Mouse (Mus musculus): ENCODE measurements around the gene Zfand3. TPM values are rescaled to one million over a fixed set of nuclear protein-coding genes. Genes with fewer than 3 reads are reported as not detected.

The Zfand3 gene
- polyA plus RNA-seq, 1 experiment from 2014 or later = 43.0 TPM

GRCm38 (mm10) chr17:30145596-30146149, 141.1 kb downstream of the Zfand3 start:
- Histone ChIP-seq H3K4me3 (replicated peaks) (no peak overlapping the region), H3K9ac (no peak overlapping the region), H3K4me2 (replicated peaks) (no peak overlapping the region), H3K4me1 (replicated peaks) (no peaks in the 10 kb centered on the region), H3K27ac (no peak overlapping the region), H3K9me3 (no peaks in the 10 kb centered on the region), H3K36me3 (no peaks in the 10 kb centered on the region), H3K27me3 (replicated peaks) (no peaks in the 10 kb centered on the region)
- WGBS = 78% methylated on average over 10 of the region's 10 CpGs
- ATAC-seq = no peak

DNA sequence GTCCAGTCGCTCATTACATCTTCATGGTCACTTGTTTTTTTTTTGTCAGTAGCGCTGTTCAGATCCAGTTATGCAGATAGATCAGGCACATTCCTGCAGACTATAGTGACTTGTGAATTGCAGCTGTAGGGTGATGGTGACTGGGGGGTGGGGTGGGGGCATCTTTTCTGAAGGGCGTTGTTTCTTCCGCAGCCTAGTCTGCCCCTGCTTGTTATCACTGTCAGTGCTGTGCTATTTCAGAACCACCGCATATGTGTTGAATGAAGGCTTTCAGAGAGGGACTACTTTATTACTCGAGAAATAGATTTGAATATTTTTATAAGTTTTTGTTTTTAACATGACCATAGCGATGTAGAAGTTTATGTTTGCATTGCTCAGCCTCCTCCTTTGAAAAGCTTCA, 142.0 kb downstream of the Zfand3 start:
- Histone ChIP-seq H3K27me3 (replicated peaks) (no peaks in the 10 kb centered on the region), H3K36me3 (no peaks in the 10 kb centered on the region), H3K4me3 (replicated peaks) (no peak overlapping the region), H3K4me2 (replicated peaks) (no peak overlapping the region), H3K4me1 (replicated peaks) (no peaks in the 10 kb centered on the region), H3K9ac (no peak overlapping the region), H3K27ac (no peak overlapping the region), H3K9me3 (no peaks in the 10 kb centered on the region)
- 66% methylated on average over 7 of the region's 7 CpGs for WGBS
- ATAC-seq = no peak

DNA sequence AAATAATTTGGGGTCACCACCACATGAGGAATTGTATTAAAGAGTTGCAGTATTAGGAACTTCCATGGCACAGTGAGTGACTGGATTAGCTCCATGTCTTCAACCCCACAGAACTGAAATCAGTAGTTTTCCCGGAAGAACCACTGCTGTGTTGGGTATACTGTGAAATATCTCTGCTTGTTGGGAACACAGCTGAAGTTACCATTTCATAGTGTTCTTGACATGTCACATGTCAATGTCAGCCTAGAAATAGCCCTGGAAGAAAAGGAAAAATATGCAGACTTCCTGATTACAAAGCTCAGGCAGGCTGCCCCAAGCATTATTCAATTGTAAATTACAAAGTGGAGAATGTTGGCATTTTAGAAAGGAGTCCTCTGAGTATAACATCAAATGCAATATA, 143.4 kb downstream of the Zfand3 start:
- Histone ChIP-seq H3K27me3 (replicated peaks) (no peaks in the 10 kb centered on the region), H3K4me2 (replicated peaks) (no peak overlapping the region), H3K27ac (no peak overlapping the region), H3K9ac (no peak overlapping the region), H3K4me1 (replicated peaks) (no peaks in the 10 kb centered on the region), H3K36me3 (no peaks in the 10 kb centered on the region), H3K4me3 (replicated peaks) (no peak overlapping the region), H3K9me3 (no peaks in the 10 kb centered on the region)
- ATAC-seq = no peak
- 80% methylated on average over 1 of the region's 1 CpGs for WGBS

GRCm38 (mm10) chr17:30148320-30148719, 143.8 kb downstream of the Zfand3 start:
- Histone ChIP-seq H3K9ac (no peak overlapping the region), H3K27me3 (replicated peaks) (no peaks in the 10 kb centered on the region), H3K36me3 (0 out of 2 replicates have a peak, but pooled peaks cover 2% of the 10 kb centered on the region), H3K9me3 (no peaks in the 10 kb centered on the region), H3K27ac (no peak overlapping the region), H3K4me1 (replicated peaks) (no peaks in the 10 kb centered on the region), H3K4me2 (replicated peaks) (no peak overlapping the region), H3K4me3 (replicated peaks) (no peak overlapping the region)
- WGBS = 64% methylated on average over 6 of the region's 6 CpGs
- ATAC-seq = no peak

GRCm38 (mm10) chr17:30149911-30150310, 145.4 kb downstream of the Zfand3 start:
- H3K4me2 ChIP-seq (replicated peaks) = no peak overlapping the region
- 0 out of 2 replicates have a peak, but pooled peaks cover 2% of the 10 kb centered on the region for H3K36me3 ChIP-seq
- no peak overlapping the region for H3K4me3 ChIP-seq (replicated peaks)
- ATAC-seq = no peak
- no peaks in the 10 kb centered on the region for H3K9me3 ChIP-seq
- peaks cover 6% of the 10 kb centered on the region; the same call in 1 of the 2 replicates for H3K4me1 ChIP-seq (replicated peaks)
- H3K27ac ChIP-seq = no peak overlapping the region
- H3K27me3 ChIP-seq (replicated peaks) = no peaks in the 10 kb centered on the region
- no peak overlapping the region for H3K9ac ChIP-seq
- WGBS = 77% methylated on average over 6 of the region's 6 CpGs

DNA sequence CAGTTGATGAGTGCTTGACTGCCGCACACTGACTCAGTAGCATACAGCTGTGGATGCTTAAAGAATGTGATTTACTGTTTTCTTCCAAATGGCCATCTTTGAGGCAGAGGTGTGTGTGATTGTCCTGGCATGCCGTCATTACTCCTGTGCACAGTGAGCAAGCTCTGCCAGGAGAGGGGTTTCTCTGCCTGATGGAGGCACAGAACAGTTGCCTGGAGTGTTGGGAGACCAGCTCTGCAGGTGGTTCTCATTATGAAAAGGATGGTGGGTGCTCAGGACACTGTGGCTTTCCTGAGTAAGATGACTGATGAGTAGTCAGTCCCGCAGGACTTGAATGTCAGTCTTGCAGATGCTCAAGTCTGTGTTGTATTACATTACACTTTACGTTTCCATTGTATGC, 149.6 kb downstream of the Zfand3 start:
- Histone ChIP-seq H3K36me3 (0 out of 2 replicates have a peak, but pooled peaks cover 2% of the 10 kb centered on the region), H3K9me3 (no peaks in the 10 kb centered on the region), H3K4me1 (replicated peaks) (peaks cover 14% of the 10 kb centered on the region), H3K4me2 (replicated peaks) (no peak overlapping the region), H3K27me3 (replicated peaks) (no peaks in the 10 kb centered on the region), H3K9ac (no peak overlapping the region), H3K27ac (no peak overlapping the region), H3K4me3 (replicated peaks) (no peak overlapping the region)
- 66% methylated on average over 4 of the region's 4 CpGs for WGBS
- ATAC-seq = no peak

GRCm38 (mm10) chr17:30154861-30155260, 150.3 kb downstream of the Zfand3 start:
- Histone ChIP-seq H3K4me3 (replicated peaks) (no peak overlapping the region), H3K36me3 (0 out of 2 replicates have a peak, but pooled peaks cover 2% of the 10 kb centered on the region), H3K4me1 (replicated peaks) (peaks cover 17% of the 10 kb centered on the region), H3K4me2 (replicated peaks) (no peak overlapping the region), H3K27ac (no peak overlapping the region), H3K27me3 (replicated peaks) (no peaks in the 10 kb centered on the region), H3K9me3 (no peaks in the 10 kb centered on the region), H3K9ac (no peak overlapping the region)
- 59% methylated on average over 1 of the region's 1 CpGs for WGBS
- ATAC-seq = no peak

DNA sequence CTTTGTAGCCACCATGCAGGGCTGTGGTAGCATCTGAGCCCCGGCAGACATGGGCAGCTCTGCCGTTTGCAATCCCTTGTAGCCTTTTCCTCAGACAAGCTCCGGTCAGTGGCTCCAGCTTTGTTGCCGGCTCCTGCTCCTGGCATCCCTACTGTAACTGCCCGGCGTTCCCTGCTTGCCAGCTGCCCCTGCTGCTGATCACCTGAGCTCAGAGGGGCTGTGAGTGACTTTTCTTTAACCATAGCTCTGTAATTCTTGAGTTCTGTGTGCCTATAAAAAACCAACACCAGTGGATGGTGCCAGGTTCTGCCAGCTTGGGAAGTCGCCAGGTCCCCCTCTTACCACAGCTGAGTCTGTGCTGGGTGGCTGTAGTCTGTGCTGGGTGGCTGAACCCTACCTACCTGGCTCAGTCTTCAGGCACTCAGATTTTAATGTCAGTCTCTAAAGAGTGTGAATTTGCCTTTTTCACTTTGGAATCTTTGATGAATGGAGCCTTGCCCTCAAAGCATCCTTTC, 150.9 kb downstream of the Zfand3 start:
- ATAC-seq = no peak
- 73% methylated on average over 7 of the region's 7 CpGs for WGBS
- 0 out of 2 replicates have a peak, but pooled peaks cover 2% of the 10 kb centered on the region for H3K36me3 ChIP-seq

GRCm38 (mm10) chr17:30158419-30159108, 154.0 kb downstream of the Zfand3 start:
- H3K4me2 ChIP-seq (replicated peaks) = no peak overlapping the region
- no peaks in the 10 kb centered on the region for H3K36me3 ChIP-seq
- ATAC-seq = peak; percentile 70
- H3K4me3 ChIP-seq (replicated peaks) = no peak overlapping the region
- H3K9me3 ChIP-seq = no peaks in the 10 kb centered on the region
- H3K27me3 ChIP-seq (replicated peaks) = no peaks in the 10 kb centered on the region
- no peak overlapping the region for H3K9ac ChIP-seq
- 63% methylated on average over 10 of the region's 10 CpGs for WGBS
- 0 out of 2 replicates have a peak overlapping the region, but pooled peaks have one; percentile 13 for H3K27ac ChIP-seq
- peaks cover 21% of the 10 kb centered on the region for H3K4me1 ChIP-seq (replicated peaks)

More for the DNA sequence above, 150.9 kb downstream of the Zfand3 start:
- no peaks in the 10 kb centered on the region for H3K27me3 ChIP-seq (replicated peaks)
- H3K9ac ChIP-seq = no peak overlapping the region
- peaks cover 21% of the 10 kb centered on the region for H3K4me1 ChIP-seq (replicated peaks)
- no peak overlapping the region for H3K4me3 ChIP-seq (replicated peaks)
- no peak overlapping the region for H3K27ac ChIP-seq
- H3K4me2 ChIP-seq (replicated peaks) = no peak overlapping the region
- no peaks in the 10 kb centered on the region for H3K9me3 ChIP-seq

GRCm38 (mm10) chr17:30159341-30159740, 154.8 kb downstream of the Zfand3 start:
- no peak overlapping the region for H3K9ac ChIP-seq
- no peaks in the 10 kb centered on the region for H3K27me3 ChIP-seq (replicated peaks)
- H3K9me3 ChIP-seq = no peaks in the 10 kb centered on the region
- no peak overlapping the region for H3K27ac ChIP-seq
- no peak for ATAC-seq
- H3K4me3 ChIP-seq (replicated peaks) = no peak overlapping the region
- WGBS = 66% methylated on average over 5 of the region's 5 CpGs
- H3K4me2 ChIP-seq (replicated peaks) = no peak overlapping the region
- no peaks in the 10 kb centered on the region for H3K36me3 ChIP-seq
- peaks cover 17% of the 10 kb centered on the region; the same call in 1 of the 2 replicates for H3K4me1 ChIP-seq (replicated peaks)

DNA sequence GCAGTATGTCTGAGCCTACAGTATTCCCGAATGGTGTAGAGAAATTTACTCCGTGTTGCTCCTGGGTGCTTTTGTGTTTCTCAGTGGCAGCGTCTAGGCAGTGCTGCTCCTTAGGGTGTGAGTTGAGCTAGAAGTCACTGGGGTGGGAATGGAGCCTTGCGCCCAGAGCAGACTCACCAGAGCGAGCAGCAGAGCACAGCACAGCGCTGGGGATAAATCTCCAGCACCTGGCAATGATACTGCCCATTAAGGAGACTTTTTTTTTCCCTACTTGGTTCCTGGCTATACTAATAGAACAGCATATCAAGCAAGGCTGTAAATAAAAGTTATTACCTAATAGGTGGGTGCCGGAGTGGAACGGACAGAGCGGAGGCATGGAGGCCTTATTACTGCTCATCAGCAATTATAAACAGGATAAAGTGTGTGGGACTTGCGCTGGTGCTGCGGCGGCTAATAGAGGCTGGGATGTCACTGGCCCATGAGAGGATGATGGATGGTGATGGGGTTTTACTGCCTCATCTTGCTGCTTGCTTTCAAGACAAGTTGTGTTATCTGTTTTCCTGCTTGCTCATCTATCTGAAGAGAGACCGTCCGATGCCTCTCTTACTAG, 156.4 kb downstream of the Zfand3 start:
- no peak for ATAC-seq
- no peaks in the 10 kb centered on the region for H3K27me3 ChIP-seq (replicated peaks)
- H3K9ac ChIP-seq = no peak overlapping the region
- no peak overlapping the region for H3K4me2 ChIP-seq (replicated peaks)
- 61% methylated on average over 14 of the region's 14 CpGs for WGBS
- no peak overlapping the region for H3K4me3 ChIP-seq (replicated peaks)
- no peak overlapping the region for H3K27ac ChIP-seq
- H3K9me3 ChIP-seq = no peaks in the 10 kb centered on the region
- peaks cover 9% of the 10 kb centered on the region; the same call in 1 of the 2 replicates for H3K4me1 ChIP-seq (replicated peaks)
- H3K36me3 ChIP-seq = no peaks in the 10 kb centered on the region

GRCm38 (mm10) chr17:30162983-30163382, 158.4 kb downstream of the Zfand3 start:
- H3K9ac ChIP-seq = no peak overlapping the region
- H3K9me3 ChIP-seq = no peaks in the 10 kb centered on the region
- ATAC-seq = no peak
- H3K4me2 ChIP-seq (replicated peaks) = no peak overlapping the region
- WGBS = 90% methylated on average over 5 of the region's 5 CpGs
- no peak overlapping the region for H3K27ac ChIP-seq
- H3K4me1 ChIP-seq (replicated peaks) = peaks cover 9% of the 10 kb centered on the region; the same call in 1 of the 2 replicates
- H3K36me3 ChIP-seq = no peaks in the 10 kb centered on the region
- no peak overlapping the region for H3K4me3 ChIP-seq (replicated peaks)
- no peaks in the 10 kb centered on the region for H3K27me3 ChIP-seq (replicated peaks)

Data from intestine, embryonic 15.5 days (tissue).